Mouse (Mus musculus): Measurements from ENCODE around the gene Acd.

DNA sequence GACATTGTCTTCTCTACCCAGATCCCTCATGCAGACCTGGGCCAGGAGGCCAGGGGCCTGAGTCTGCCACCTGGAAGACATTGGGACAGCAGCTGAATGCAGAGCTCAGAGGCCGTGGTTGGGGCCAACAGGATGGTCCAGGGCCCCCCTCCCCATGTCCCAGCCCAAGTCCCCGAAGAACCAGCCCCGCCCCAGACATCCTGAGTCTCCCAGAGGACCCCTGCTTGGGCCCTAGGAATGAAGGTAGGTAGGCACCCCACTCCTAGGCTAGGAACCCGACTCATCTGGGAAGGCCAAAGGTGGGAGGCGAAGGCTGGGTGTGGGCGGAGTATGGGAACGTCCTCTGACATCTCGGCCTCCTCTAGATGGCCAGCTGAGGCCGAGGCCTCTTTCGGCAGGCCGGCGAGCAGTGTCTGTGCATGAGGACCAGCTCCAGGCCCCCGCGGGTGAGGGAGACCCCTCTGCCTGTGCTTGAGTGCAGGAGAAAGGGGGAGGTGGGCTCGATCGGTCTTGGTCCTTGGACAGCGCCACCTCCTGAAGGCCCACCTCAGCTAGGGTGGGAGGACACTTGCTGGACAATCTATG is 3.6 kb downstream of the Acd start:
- TF ChIP-seq POU5F1 (IDR thresholded peaks at IDR 0.05; ENCODE audit: borderline replicate concordance, low read length), result no peak
- no peak for TF ChIP-seq CTCF (conservative IDR thresholded peaks at IDR 0.05; ENCODE audit: low read length)
